Mouse (Mus musculus) myocyte (in vitro differentiated cells): ENCODE data around the gene Hpca. TPM values are rescaled to one million over a fixed set of nuclear protein-coding genes. Genes with fewer than 3 reads are reported as not detected.
A peak's percentile ranks its signal among the peaks of the same experiment; 100 is the strongest.

Experiments
- H3K27me3 ChIP-seq: one replicate; pipeline ENCODE4 v1.6.1; 2011; ENCODE audit not compliant: control insufficient read depth, insufficient read depth, insufficient read length
- H3K36me3 ChIP-seq: one replicate; pipeline ENCODE4 v1.6.1; 2011; ENCODE audit not compliant: control insufficient read depth, insufficient read depth
- H3K4me2 ChIP-seq: one replicate; pipeline ENCODE4 v1.6.1; 2011; ENCODE audit warnings: low read depth, control low read depth
- H3K4me3 ChIP-seq: one replicate; pipeline ENCODE4 v1.5.1; 2011; ENCODE audit warnings: mild to moderate bottlenecking, control low read depth, moderate library complexity
- H3K79me2 ChIP-seq: one replicate; pipeline ENCODE4 v1.6.1; 2011; ENCODE audit not compliant: control insufficient read depth, insufficient read depth
- H3ac ChIP-seq: one replicate; pipeline ENCODE4 v1.6.1; 2011; ENCODE audit not compliant: control insufficient read depth, insufficient read length
- CEBPB ChIP-seq: IDR thresholded peaks from 2 replicates; pipeline ENCODE4 v1.6.1; 2011; ENCODE audit warnings: mild to moderate bottlenecking, moderate library complexity; ENCODE audit not compliant: poor library complexity, insufficient read depth, severe bottlenecking
- E2F4 ChIP-seq: IDR thresholded peaks from one replicate; pipeline ENCODE4 v1.6.1; 2011; ENCODE audit warnings: mild to moderate bottlenecking, control low read depth, moderate library complexity; ENCODE audit not compliant: insufficient read depth
- MAX ChIP-seq: IDR thresholded peaks from one replicate; pipeline ENCODE4 v1.6.1; 2011; ENCODE audit warnings: low read depth, mild to moderate bottlenecking, control low read depth
- MYOD1 ChIP-seq, 3 experiments: IDR thresholded peaks; one replicate each; pipeline ENCODE4 v1.6.1; 2011; ENCODE audit warnings: control low read depth in 2 of 3, low read depth in 2 of 3, mild to moderate bottlenecking in 2 of 3, moderate library complexity in 1 of 3; ENCODE audit not compliant: insufficient read length in 2 of 3, control insufficient read depth in 1 of 3
- MYOG ChIP-seq, 3 experiments: IDR thresholded peaks; one replicate each; pipeline ENCODE4 v1.6.1; 2011; ENCODE audit warnings: control low read depth in 2 of 3, low read depth in 2 of 3, mild to moderate bottlenecking in 2 of 3; ENCODE audit not compliant: insufficient read length in 2 of 3, control insufficient read depth in 1 of 3, insufficient read depth in 1 of 3
- POLR2A ChIP-seq: IDR thresholded peaks from one replicate; pipeline ENCODE4 v1.6.1; 2011; ENCODE audit warnings: low read depth, mild to moderate bottlenecking, control low read depth, moderate library complexity; ENCODE audit not compliant: insufficient read length
- POLR2AphosphoS2 ChIP-seq: IDR thresholded peaks from one replicate; pipeline ENCODE4 v1.6.1; 2011; ENCODE audit warnings: low read depth, control low read depth; ENCODE audit not compliant: insufficient read length
- REST ChIP-seq: IDR thresholded peaks from one replicate; pipeline ENCODE4 v1.6.1; 2011; ENCODE audit warnings: mild to moderate bottlenecking, control low read depth, moderate library complexity; ENCODE audit not compliant: insufficient read depth, insufficient read length
- SRF ChIP-seq: IDR thresholded peaks from one replicate; pipeline ENCODE4 v1.6.1; 2011; ENCODE audit warnings: low read depth; ENCODE audit not compliant: control insufficient read depth, insufficient read length
- TCF12 ChIP-seq: IDR thresholded peaks from one replicate; pipeline ENCODE4 v1.6.1; 2011; ENCODE audit warnings: mild to moderate bottlenecking, control low read depth; ENCODE audit not compliant: poor library complexity, insufficient read depth, severe bottlenecking
- TCF3 ChIP-seq: IDR thresholded peaks from one replicate; pipeline ENCODE4 v1.6.1; 2011; ENCODE audit warnings: low read depth, control low read depth; ENCODE audit not compliant: insufficient read length
- USF1 ChIP-seq: IDR thresholded peaks from one replicate; pipeline ENCODE4 v1.6.1; 2011; ENCODE audit warnings: low read depth, mild to moderate bottlenecking, control low read depth, moderate library complexity
- polyA plus RNA-seq: library from polyadenylated mRNA; unstranded; fragments of >200 nt; fragmentation: generic; extraction: Trizol; gene quantifications from one replicate; pipeline ENCODE4 v1.2.1, GENCODE M21; 2012; ENCODE audit warnings: missing spikeins

Hpca gene
- polyA plus RNA-seq, 1 experiment = 0.12 TPM

DNA sequence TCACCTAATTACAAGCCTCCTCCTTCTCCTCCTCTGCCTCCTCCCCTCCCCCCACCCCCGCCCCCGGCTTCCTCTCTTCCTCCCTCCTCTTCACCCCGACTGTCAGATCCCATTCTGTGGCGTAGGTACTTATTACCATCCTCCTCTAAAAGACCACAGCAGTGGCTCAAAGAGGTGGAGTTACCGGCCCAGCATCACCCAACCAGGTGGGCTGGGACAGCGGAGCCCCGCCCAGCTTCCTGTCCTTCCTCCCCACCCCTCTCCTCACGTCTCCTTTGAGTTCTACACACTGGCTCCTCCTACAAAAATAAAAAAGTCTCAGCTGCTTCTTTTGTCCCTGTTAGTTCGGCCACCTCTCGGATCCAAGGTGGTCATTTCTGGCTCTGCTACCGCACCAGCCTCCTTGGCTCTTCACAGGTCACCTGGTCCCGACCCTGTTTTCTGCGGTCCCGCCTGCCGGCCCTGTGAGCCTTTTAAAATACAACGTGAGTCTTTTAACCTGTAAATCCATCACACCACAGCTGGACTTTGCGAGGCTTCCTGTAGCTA is 9.0 kb upstream of the Hpca start:
- H3K79me2 ChIP-seq = no peaks in the 10 kb centered on the region
- no peak for TF ChIP-seq POLR2AphosphoS2
- no peak for TF ChIP-seq MYOG (IDR thresholded peaks at IDR 0.05; ENCODE audit: control insufficient read depth in 1 of 3, insufficient read depth in 1 of 3, insufficient read length in 2 of 3, low read depth in 2 of 3)
- no peak for TF ChIP-seq MAX
- TF ChIP-seq USF1 = no peak
- TF ChIP-seq SRF = no peak
- TF ChIP-seq E2F4 = no peak
- TF ChIP-seq MYOD1 (IDR thresholded peaks at IDR 0.05; ENCODE audit: control insufficient read depth in 1 of 3, insufficient read length in 2 of 3, low read depth in 2 of 3) = no peak
- no peak for TF ChIP-seq POLR2A
- TF ChIP-seq CEBPB = no peak
- TF ChIP-seq REST = no peak
- no peak for TF ChIP-seq TCF3
- TF ChIP-seq TCF12 = no peak
- H3K4me3 ChIP-seq = no peak overlapping the region
- no peaks in the 10 kb centered on the region for H3K27me3 ChIP-seq
- H3K36me3 ChIP-seq = no peaks in the 10 kb centered on the region
- H3ac ChIP-seq = no peak overlapping the region
- no peak overlapping the region for H3K4me2 ChIP-seq

DNA sequence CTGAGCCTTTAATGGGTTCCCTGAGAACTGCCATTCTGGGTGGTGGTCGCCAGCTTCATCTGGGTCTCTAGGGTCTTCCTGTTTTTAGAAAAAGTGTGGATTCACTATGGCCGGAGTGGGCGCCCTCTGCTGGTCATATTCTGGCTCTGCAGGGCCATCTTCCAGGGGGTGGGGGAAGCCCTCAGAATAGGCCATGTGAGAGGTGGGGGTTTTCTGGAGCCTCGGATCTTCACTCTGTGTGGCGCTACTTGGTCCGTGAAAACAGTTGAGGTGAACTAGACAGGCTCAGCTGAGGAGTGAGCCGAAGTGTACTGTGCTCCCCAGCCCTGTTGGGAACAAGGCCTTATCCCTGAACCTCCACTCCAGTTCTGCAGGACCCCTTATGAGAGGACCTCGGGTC is 8.3 kb upstream of the Hpca start:
- Histone ChIP-seq H3K36me3 (no peaks in the 10 kb centered on the region), H3K27me3 (peaks cover under 1% of the 10 kb centered on the region), H3K4me3 (no peak overlapping the region), H3ac (no peak overlapping the region), H3K4me2 (peak overlapping the region; percentile 32), H3K79me2 (no peaks in the 10 kb centered on the region)
- TF ChIP-seq REST = no peak
- no peak for TF ChIP-seq E2F4
- TF ChIP-seq SRF = no peak
- no peak for TF ChIP-seq MYOG (IDR thresholded peaks at IDR 0.05; ENCODE audit: control insufficient read depth in 1 of 3, insufficient read depth in 1 of 3, insufficient read length in 2 of 3, low read depth in 2 of 3)
- no peak for TF ChIP-seq POLR2AphosphoS2
- no peak for TF ChIP-seq MYOD1 (IDR thresholded peaks at IDR 0.05; ENCODE audit: control insufficient read depth in 1 of 3, insufficient read length in 2 of 3, low read depth in 2 of 3)
- TF ChIP-seq MAX = no peak
- no peak for TF ChIP-seq POLR2A
- no peak for TF ChIP-seq TCF3
- TF ChIP-seq TCF12 = no peak
- no peak for TF ChIP-seq USF1
- TF ChIP-seq CEBPB = no peak

DNA sequence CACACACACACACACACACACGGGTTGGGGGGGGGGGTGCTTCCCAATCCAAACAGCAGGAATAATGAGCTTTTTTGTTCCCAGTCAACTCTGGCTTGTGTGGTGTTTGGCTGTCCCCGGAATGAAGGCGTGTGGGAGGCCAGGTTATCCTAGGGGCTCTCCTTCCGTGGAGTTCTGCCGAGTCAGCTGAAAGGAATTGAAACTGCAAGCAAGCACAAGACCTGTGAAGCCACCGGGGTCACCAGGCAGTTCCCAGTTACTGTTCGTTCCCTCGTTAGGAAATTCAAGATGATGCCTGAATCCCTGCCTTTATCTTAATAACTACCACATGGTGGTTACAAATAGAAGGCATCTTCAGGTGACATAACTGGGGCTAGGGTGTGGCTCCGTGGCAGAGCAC is 7.6 kb upstream of the Hpca start:
- no peak for TF ChIP-seq TCF3
- no peak for TF ChIP-seq REST
- TF ChIP-seq SRF = no peak
- no peak for TF ChIP-seq MYOG (IDR thresholded peaks at IDR 0.05; ENCODE audit: control insufficient read depth in 1 of 3, insufficient read depth in 1 of 3, insufficient read length in 2 of 3, low read depth in 2 of 3)
- no peak for TF ChIP-seq MYOD1 (IDR thresholded peaks at IDR 0.05; ENCODE audit: control insufficient read depth in 1 of 3, insufficient read length in 2 of 3, low read depth in 2 of 3)
- no peak for TF ChIP-seq POLR2A
- TF ChIP-seq E2F4 = no peak
- H3K4me2 ChIP-seq = peak overlapping the region; percentile 1
- no peaks in the 10 kb centered on the region for H3K36me3 ChIP-seq
- H3K4me3 ChIP-seq = no peak overlapping the region
- peaks cover 5% of the 10 kb centered on the region for H3K27me3 ChIP-seq
- no peak overlapping the region for H3ac ChIP-seq
- no peaks in the 10 kb centered on the region for H3K79me2 ChIP-seq

DNA sequence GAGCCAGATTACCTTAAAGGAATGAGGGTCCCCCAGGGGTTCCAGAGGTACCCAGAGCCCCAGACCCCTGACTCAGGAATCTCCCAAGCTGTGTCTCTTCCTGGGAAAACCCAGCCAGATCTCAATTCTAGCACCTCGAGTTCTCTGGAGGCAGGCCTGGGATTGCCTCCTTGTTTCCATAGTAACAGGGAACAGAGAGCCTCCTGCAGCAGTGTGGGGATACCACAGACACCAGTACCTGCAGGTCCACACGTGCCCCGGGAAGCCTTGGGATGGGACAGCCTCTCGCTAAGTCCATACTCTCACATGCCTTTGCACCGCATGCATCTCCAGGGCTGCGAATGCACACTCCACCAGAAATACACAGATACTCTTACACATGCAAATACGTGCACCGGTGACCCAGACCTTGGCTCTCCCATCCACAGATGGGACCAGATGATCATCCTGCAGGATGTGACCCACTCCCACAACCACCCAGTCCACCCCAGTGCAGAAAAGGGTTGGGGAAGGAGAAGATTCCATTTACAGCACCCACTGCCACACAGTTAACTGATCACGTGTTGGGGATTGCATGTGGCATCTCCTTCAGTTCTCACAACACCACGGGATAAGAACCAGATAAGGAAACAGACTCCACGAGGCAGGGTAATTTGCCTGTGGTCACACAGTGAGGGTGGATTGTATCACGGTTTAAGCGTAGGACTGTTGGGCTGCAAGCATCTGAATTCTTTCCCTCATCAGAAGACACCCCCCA is 6.9 kb upstream of the Hpca start:
- Histone ChIP-seq H3K4me3 (no peak overlapping the region), H3K79me2 (no peaks in the 10 kb centered on the region), H3K4me2 (no peak overlapping the region), H3K27me3 (peaks cover 5% of the 10 kb centered on the region), H3ac (no peak overlapping the region), H3K36me3 (no peaks in the 10 kb centered on the region)
- TF ChIP-seq USF1 (no peak), POLR2AphosphoS2 (no peak)

DNA sequence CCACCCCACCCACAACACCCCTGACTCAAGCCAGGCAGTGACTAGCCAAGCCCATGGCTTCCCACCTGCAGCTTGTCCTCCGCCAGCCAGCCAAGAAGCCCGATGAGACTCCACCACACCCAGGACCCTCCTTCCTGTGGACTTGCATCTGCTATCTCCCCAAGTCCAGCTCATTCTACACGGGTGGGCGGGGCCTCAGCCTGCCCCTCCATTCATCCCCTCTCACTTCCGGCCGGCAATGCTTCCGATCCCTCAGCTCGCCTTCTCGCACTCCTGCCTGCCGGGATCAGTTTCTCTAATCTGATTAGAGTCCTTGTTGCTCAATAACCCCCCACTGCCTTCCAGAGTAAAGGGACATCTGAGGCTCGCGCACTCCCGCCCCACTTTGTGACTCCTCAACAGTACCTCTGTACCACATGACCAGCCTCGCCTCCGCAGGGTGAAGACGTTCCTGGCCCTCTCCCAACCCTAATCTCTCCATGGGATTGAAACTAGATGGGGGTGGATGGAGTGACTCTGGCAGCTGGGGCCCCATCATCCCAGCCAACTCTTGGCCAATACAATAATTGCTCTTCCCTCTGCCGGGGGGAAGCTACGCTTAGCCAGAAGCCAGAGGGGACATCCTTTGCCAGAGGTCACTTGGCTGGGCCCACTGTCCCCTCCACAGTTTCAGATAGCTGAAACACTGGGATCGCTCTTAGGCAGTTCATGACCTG is 4.1 kb upstream of the Hpca start:
- Histone ChIP-seq H3K4me3 (no peak overlapping the region), H3K4me2 (peak overlapping the region; percentile 50)
- TF ChIP-seq USF1 (no peak), MAX (no peak), MYOD1 (IDR thresholded peaks at IDR 0.05; ENCODE audit: control insufficient read depth in 1 of 3, insufficient read length in 2 of 3, low read depth in 2 of 3) (peak in 2 of 3 experiments; percentile 37 to 47)

More for the DNA sequence above, 4.1 kb upstream of the Hpca start:
- peaks cover 27% of the 10 kb centered on the region for H3K27me3 ChIP-seq
- H3K79me2 ChIP-seq = no peaks in the 10 kb centered on the region
- H3K36me3 ChIP-seq = no peaks in the 10 kb centered on the region
- H3ac ChIP-seq = no peak overlapping the region
